Comparison of ENCODE assay signal across 15 mouse cellular contexts in genomic region chr7:112567004-112567403, GRCm38 (mm10).
"Had no signal": no experiment of that assay in that cellular context is flagged by ENCODE, and none has a peak within 500 bp of the region (broad histone marks: within the 10 kb centered on the region; RNA-seq: fewer than 3 reads in every experiment).

No protein-coding gene starts in this region.

- H3K27ac ChIP-seq: liver, embryonic 12.5 days; liver, embryonic 14.5 days; macrophage; midbrain, embryonic 13.5 days; midbrain, embryonic 15.5 days; neural tube, embryonic 12.5 days; stomach, embryonic 15.5 days; stomach, postnatal 0 days had no signal

- DNase-seq: lung, embryonic 14.5 days; right cerebral cortex, postnatal 14 days; thymus, adult 2 months; thymus, postnatal 25 days; thymus, postnatal 4 days had no signal

- H3K4me1 ChIP-seq: liver, embryonic 12.5 days; megakaryocyte, embryonic 14.5 days; midbrain, embryonic 15.5 days; stomach, embryonic 15.5 days had no signal

- H3K4me2 ChIP-seq: liver, embryonic 12.5 days; lung, embryonic 14.5 days; midbrain, embryonic 11.5 days; midbrain, embryonic 13.5 days; midbrain, embryonic 15.5 days; neural tube, embryonic 12.5 days; stomach, embryonic 15.5 days had no signal

- ATAC-seq: liver, embryonic 12.5 days; midbrain, embryonic 13.5 days; midbrain, embryonic 15.5 days had no signal

- H3K27me3 ChIP-seq: liver, embryonic 12.5 days; midbrain, embryonic 13.5 days; midbrain, embryonic 15.5 days; neural tube, embryonic 12.5 days; stomach, embryonic 15.5 days had no signal

- H3K9me3 ChIP-seq: liver, embryonic 12.5 days; megakaryocyte, embryonic 14.5 days; midbrain, embryonic 13.5 days; midbrain, embryonic 15.5 days; neural tube, embryonic 12.5 days; stomach, embryonic 15.5 days had no signal

- H3K9ac ChIP-seq: liver, embryonic 12.5 days; liver, embryonic 14.5 days; lung, embryonic 14.5 days; midbrain, embryonic 13.5 days; midbrain, embryonic 15.5 days; neural tube, embryonic 12.5 days; stomach, embryonic 15.5 days had no signal

- H3K36me3 ChIP-seq: liver, embryonic 12.5 days; midbrain, embryonic 15.5 days had no signal

- H3K4me3 ChIP-seq: liver, embryonic 12.5 days; megakaryocyte, embryonic 14.5 days; midbrain, embryonic 13.5 days; midbrain, embryonic 15.5 days; neural tube, embryonic 12.5 days; stomach, embryonic 15.5 days had no signal
